Mouse (Mus musculus) liver, embryonic 12.5 days (tissue): ENCODE data around the gene Zbtb3. TPM values are rescaled to one million over a fixed set of nuclear protein-coding genes. Genes with fewer than 3 reads are reported as not detected.

Experiments used
- ATAC-seq: fragments of 200-750 bp; cut with Nextera tagmentation; 2 replicates; pipeline ENCODE4 v1.8.0; 2017; ENCODE audit warnings: moderate number of reproducible peaks, mild to moderate bottlenecking, moderate library complexity
- H3K27ac ChIP-seq: fragments of 300-500 bp; sonication (generic); 2 replicates; pipeline ENCODE4 v1.5.1; 2016; ENCODE audit warnings: mild to moderate bottlenecking
- H3K27me3 ChIP-seq: fragments of 300-500 bp; sonication (generic); replicated peaks from 2 replicates; pipeline ENCODE4 v1.6.1; 2016; ENCODE audit warnings: mild to moderate bottlenecking, moderate library complexity
- H3K36me3 ChIP-seq: fragments of 300-500 bp; sonication (generic); 2 replicates; pipeline ENCODE4 v1.6.1; 2016; ENCODE audit warnings: mild to moderate bottlenecking, moderate library complexity
- H3K4me1 ChIP-seq: fragments of 300-500 bp; sonication (generic); 2 replicates; pipeline ENCODE4 v1.6.1; 2016
- H3K4me2 ChIP-seq: fragments of 300-500 bp; sonication (generic); 2 replicates; pipeline ENCODE4 v1.6.1; 2016; ENCODE audit warnings: mild to moderate bottlenecking, moderate library complexity
- H3K4me3 ChIP-seq: fragments of 300-500 bp; sonication (generic); 2 replicates; pipeline ENCODE4 v1.5.1; 2016; ENCODE audit warnings: mild to moderate bottlenecking, moderate library complexity
- H3K9ac ChIP-seq: fragments of 300-500 bp; sonication (generic); 2 replicates; pipeline ENCODE4 v1.6.1; 2016; ENCODE audit warnings: mild to moderate bottlenecking, moderate library complexity
- H3K9me3 ChIP-seq: fragments of 300-500 bp; sonication (generic); replicated peaks from 2 replicates; pipeline ENCODE4 v1.6.1; 2016; ENCODE audit warnings: mild to moderate bottlenecking, moderate library complexity
- WGBS: fragments of 180-500 bp; shearing (Covaris S2); methylation state at CpG from one replicate; pipeline ENCODE4 v1.1.7; 2016; ENCODE audit not compliant: insufficient replicate concordance; 5-methylcytosine and 5-hydroxymethylcytosine counted together
- polyA plus RNA-seq: library from polyadenylated mRNA; unstranded; fragments of >200 nt; fragmentation: Nextera tagmentation; extraction: Ambion mirVana; gene quantifications from 2 replicates; pipeline ENCODE4 v1.2.1, GENCODE M21; 2016

The Zbtb3 gene
- polyA plus RNA-seq, 1 experiment from 2014 or later: 2.8 TPM

DNA sequence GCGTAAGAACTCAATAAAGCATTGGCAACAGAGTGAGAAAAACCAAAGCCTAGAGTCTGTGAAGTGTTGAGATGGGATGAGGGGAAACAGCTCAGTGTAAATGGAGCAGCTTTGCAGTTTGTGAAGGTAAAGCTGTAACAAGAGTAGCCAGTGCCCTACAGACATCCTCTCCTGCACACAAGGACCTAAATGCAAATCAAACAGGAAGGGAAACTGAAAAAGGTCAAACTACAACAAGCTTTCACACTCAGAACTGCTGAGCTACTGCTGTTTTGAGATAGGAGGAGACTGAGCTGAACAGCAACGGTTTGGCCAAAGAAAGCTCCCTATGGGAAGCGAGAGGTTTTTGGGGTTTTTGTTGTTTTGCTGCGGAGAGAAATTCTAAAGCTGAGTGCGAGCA, 4.5 kb downstream of the Zbtb3 start:
- H3K36me3 ChIP-seq: peaks cover 64% of the 10 kb centered on the region
- 87% methylated on average over 5 of the region's 5 CpGs for WGBS
- H3K4me1 ChIP-seq: peaks cover 21% of the 10 kb centered on the region
- H3K27ac ChIP-seq: peak overlapping the region; percentile 12
- no peak for ATAC-seq
- no peak overlapping the region for H3K4me2 ChIP-seq
- H3K27me3 ChIP-seq: no peaks in the 10 kb centered on the region
- no peak overlapping the region for H3K4me3 ChIP-seq
- no peak overlapping the region for H3K9ac ChIP-seq
- H3K9me3 ChIP-seq: no peaks in the 10 kb centered on the region

GRCm38 (mm10) chr19:8815812-8816211, 13.5 kb downstream of the Zbtb3 start:
- no peak for ATAC-seq
- Histone ChIP-seq H3K4me1 (peaks cover 31% of the 10 kb centered on the region), H3K9me3 (no peaks in the 10 kb centered on the region), H3K9ac (peak overlapping the region; percentile 12; the same call in 1 of the 2 replicates), H3K4me2 (no peak overlapping the region), H3K36me3 (peaks cover 64% of the 10 kb centered on the region), H3K27me3 (no peaks in the 10 kb centered on the region), H3K27ac (no peak overlapping the region), H3K4me3 (no peak overlapping the region)
- WGBS: 84% methylated on average over 11 of the region's 11 CpGs

GRCm38 (mm10) chr19:8817001-8817400, 14.6 kb downstream of the Zbtb3 start:
- peaks cover 34% of the 10 kb centered on the region for H3K4me1 ChIP-seq
- peak overlapping the region; percentile 84 for H3K4me2 ChIP-seq
- H3K9ac ChIP-seq: peak overlapping the region; percentile 14
- ATAC-seq: no peak
- H3K27me3 ChIP-seq: no peaks in the 10 kb centered on the region
- peaks cover 55% of the 10 kb centered on the region for H3K36me3 ChIP-seq
- H3K27ac ChIP-seq: 0 out of 2 replicates have a peak overlapping the region, but pooled peaks have one; percentile 1
- 74% methylated on average over 3 of the region's 3 CpGs for WGBS
- H3K4me3 ChIP-seq: peak overlapping the region; percentile 100; the same call in 1 of the 2 replicates
- no peaks in the 10 kb centered on the region for H3K9me3 ChIP-seq

GRCm38 (mm10) chr19:8818301-8818798, 16.0 kb downstream of the Zbtb3 start:
- H3K4me1 ChIP-seq: peaks cover 47% of the 10 kb centered on the region
- peak overlapping the region; percentile 99 for H3K9ac ChIP-seq
- ATAC-seq: no peak
- H3K4me2 ChIP-seq: peak overlapping the region; percentile 84
- no peaks in the 10 kb centered on the region for H3K27me3 ChIP-seq
- WGBS: 14% methylated on average over 14 of the region's 14 CpGs
- no peaks in the 10 kb centered on the region for H3K9me3 ChIP-seq
- H3K27ac ChIP-seq: peak overlapping the region; percentile 100
- peak overlapping the region; percentile 100 for H3K4me3 ChIP-seq
- peaks cover 55% of the 10 kb centered on the region for H3K36me3 ChIP-seq

DNA sequence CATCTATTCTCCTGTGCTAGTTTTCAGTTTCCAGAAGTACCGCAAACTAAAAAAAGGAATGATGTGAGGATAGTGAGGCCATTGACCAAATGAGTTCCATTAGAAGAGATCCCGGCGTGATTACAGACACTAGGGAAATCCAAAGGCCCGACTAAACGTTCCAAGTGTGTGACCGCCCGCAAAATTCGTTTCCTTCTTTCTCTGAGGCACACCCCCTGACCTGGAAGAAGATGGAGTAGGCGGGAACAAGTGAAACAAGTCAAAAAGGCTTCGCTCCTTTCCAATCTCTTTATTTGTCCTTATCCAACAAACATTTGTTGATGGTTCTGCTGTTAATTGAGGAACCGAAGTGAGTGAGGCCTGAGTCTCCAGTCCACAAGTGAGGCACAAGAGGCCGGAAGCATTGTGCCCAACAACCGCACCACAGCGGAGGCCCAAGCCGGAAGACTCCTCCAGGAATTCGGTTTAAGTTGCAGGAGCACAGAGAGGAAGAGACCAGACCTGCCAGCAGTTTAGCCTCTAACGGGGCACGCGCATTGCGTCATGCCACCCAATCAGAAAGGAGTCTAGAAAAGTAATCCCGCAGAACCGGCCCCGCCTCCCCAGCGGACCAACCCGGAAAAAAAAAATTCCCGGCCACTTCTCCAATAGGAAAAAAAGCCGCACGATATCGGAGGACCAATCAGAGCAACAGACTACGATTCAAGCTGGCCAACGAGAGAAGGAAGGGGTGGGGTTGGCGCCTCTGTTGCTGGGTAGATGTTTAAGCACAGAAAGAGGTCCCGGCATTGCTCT, 16.6 kb downstream of the Zbtb3 start, which contains the start of gene Ttc9c:
Gene Ttc9c (minus strand): TSS at position 533 of the 795 bp plus-strand sequence.
- Histone ChIP-seq H3K36me3 (peaks cover 55% of the 10 kb centered on the region), H3K9me3 (no peaks in the 10 kb centered on the region), H3K27ac (peak within 1 kb of the TSS; percentile 100), H3K4me3 (peak within 1 kb of the TSS; percentile 100), H3K9ac (peak within 1 kb of the TSS; percentile 99), H3K4me1 (peaks cover 47% of the 10 kb centered on the region), H3K4me2 (peak within 1 kb of the TSS; percentile 84), H3K27me3 (no peaks in the 10 kb centered on the region)
- peak; percentile 81 for ATAC-seq
- 1% methylated on average over 33 of the region's 33 CpGs for WGBS

DNA sequence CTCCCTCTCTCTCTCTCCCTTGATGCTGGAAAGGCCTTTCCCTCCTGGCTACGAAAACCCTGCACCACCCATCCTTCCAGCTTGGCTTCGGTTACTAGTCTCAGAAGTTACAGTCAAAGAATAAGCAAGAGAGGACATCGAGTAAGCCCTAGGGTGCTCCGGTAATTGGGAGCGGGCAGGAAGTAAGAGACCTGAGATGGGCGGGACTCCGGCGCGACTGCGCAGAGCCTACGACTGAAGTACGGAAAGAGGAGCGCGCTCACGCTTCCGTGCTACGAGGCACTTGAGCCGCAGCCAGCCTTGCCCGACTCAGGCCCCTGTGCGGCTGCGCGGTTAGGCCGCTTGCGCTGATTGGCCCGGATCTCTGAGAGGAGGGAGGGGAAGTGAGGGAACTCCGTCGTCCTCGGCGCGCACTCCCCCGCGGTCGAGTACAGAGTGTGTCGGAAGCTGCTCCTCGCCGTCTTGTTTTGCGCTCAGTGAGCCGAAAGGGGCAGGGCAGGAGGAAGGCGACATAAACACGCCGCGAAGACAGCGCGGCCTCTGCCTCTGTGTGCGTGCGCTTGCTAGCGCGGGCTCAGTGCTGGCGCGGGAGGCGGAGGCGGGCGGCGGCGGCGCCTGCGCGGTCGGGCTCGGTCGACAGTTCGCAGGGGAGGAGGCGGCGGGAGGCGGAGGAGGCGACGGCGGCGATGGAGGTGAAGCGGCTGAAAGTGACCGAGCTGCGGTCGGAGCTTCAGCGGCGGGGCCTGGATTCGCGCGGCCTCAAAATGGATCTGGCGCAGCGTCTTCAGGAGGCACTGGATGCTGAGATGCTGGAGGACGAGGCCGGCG, 17.5 kb downstream of the Zbtb3 start, which contains the start of gene Hnrnpul2:
Gene Hnrnpul2 (plus strand): TSS at position 415 of the 828 bp plus-strand sequence.
- no peaks in the 10 kb centered on the region for H3K9me3 ChIP-seq
- H3K9ac ChIP-seq: peak within 1 kb of the TSS; percentile 99
- peak within 1 kb of the TSS; percentile 100 for H3K4me3 ChIP-seq
- H3K4me2 ChIP-seq: peak within 1 kb of the TSS; percentile 84
- ATAC-seq: peak; percentile 92
- H3K4me1 ChIP-seq: peaks cover 47% of the 10 kb centered on the region
- H3K36me3 ChIP-seq: peaks cover 56% of the 10 kb centered on the region
- H3K27me3 ChIP-seq: no peaks in the 10 kb centered on the region
- under 1% methylated on average over 83 of the region's 83 CpGs for WGBS
- H3K27ac ChIP-seq: peak within 1 kb of the TSS; percentile 100

DNA sequence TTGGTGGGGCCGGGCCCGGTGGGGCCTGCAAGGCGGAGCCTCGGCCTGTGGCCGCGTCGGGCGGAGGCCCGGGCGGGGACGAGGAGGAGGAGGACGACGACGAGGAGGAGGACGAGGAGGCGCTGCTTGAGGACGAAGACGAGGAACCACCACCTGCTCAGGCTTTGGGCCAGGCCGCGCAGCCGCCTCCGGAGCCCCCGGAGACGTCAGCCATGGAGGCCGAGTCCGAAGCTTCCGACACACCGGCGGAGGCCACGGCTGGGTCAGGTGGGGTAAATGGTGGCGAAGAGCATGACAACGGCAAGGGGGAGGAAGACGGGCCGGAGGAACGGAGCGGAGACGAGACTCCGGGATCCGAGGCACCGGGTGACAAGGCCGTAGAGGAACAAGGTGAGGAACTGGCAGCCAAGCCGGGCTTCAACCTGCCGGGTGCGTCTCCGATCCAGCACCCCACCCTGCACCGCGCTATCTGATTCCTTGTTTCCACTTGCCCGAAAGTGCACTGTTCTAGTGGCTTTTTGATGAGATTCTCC, 18.1 kb downstream of the Zbtb3 start:
- Histone ChIP-seq H3K27me3 (no peaks in the 10 kb centered on the region), H3K4me3 (peak overlapping the region; percentile 100), H3K36me3 (peaks cover 56% of the 10 kb centered on the region), H3K4me2 (peak overlapping the region; percentile 84), H3K27ac (peak overlapping the region; percentile 100), H3K9ac (peak overlapping the region; percentile 99), H3K9me3 (no peaks in the 10 kb centered on the region), H3K4me1 (peaks cover 47% of the 10 kb centered on the region)
- peak; percentile 63 for ATAC-seq
- WGBS: under 1% methylated on average over 48 of the region's 48 CpGs

DNA sequence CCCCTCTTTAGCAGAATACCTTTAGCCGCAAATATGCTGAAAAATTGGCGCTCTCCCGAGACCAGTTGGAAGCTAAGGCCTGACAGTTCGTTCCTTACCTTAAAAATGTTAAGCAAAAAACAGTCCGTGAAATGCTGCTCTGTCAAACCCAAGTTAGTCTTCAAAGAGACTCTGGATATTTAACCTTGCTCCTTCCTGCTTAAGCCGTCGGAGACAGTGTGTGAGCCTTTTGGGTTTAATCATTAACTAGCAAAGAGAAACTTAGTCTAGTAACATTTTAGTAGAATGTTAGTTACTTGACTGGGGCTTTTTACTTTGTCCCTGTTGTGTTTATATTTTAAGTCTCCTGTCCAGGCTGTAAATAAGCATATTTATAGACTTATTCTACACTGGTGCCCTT, 18.8 kb downstream of the Zbtb3 start:
- no peak for ATAC-seq
- Histone ChIP-seq H3K4me2 (peak overlapping the region; percentile 84), H3K9ac (peak overlapping the region; percentile 99), H3K27me3 (no peaks in the 10 kb centered on the region), H3K9me3 (no peaks in the 10 kb centered on the region), H3K4me1 (peaks cover 43% of the 10 kb centered on the region), H3K36me3 (peaks cover 55% of the 10 kb centered on the region), H3K27ac (peak overlapping the region; percentile 100), H3K4me3 (peak overlapping the region; percentile 100)
- under 1% methylated on average over 7 of the region's 7 CpGs for WGBS

GRCm38 (mm10) chr19:8822696-8823095, 20.3 kb downstream of the Zbtb3 start:
- Histone ChIP-seq H3K4me3 (peak overlapping the region; percentile 100), H3K9ac (peak overlapping the region; percentile 99), H3K27me3 (no peaks in the 10 kb centered on the region), H3K4me2 (peak overlapping the region; percentile 84), H3K4me1 (peaks cover 29% of the 10 kb centered on the region), H3K36me3 (peaks cover 59% of the 10 kb centered on the region), H3K9me3 (no peaks in the 10 kb centered on the region), H3K27ac (no peak overlapping the region)
- WGBS: 83% methylated on average over 8 of the region's 8 CpGs
- no peak for ATAC-seq

DNA sequence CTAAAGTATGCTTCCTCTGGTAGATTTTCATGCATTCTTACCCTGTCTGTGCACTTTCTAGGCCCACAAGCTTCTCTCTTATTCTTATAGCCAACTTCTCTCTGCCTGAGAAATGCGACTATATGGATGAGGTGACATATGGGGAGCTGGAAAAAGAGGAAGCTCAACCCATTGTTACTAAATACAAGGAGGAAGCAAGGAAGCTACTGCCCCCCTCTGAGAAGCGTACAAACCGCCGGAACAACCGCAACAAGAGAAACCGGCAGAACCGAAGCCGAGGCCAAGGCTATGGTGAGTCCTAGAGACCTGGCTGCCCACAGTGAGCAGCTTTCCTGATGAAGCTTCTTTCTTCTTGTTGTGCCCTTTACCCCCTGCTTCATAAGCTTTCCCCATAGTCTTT, 27.3 kb downstream of the Zbtb3 start, which contains the start of gene AC129217.1:
Gene AC129217.1 (plus strand): TSS at position 114 of the 400 bp plus-strand sequence.
- no peak for ATAC-seq
- Histone ChIP-seq H3K27ac (no peak within 1 kb of the TSS), H3K27me3 (no peaks in the 10 kb centered on the region), H3K4me2 (no peak within 1 kb of the TSS), H3K36me3 (peaks cover 99% of the 10 kb centered on the region), H3K4me3 (no peak within 1 kb of the TSS), H3K9me3 (no peaks in the 10 kb centered on the region), H3K4me1 (peaks cover 10% of the 10 kb centered on the region; the same call in 1 of the 2 replicates), H3K9ac (no peak within 1 kb of the TSS)
- WGBS: 57% methylated on average over 8 of the region's 8 CpGs

GRCm38 (mm10) chr19:8830664-8831063, 28.3 kb downstream of the Zbtb3 start:
- WGBS: 95% methylated on average over 8 of the region's 8 CpGs
- H3K27me3 ChIP-seq: no peaks in the 10 kb centered on the region

More at GRCm38 (mm10) chr19:8830664-8831063, 28.3 kb downstream of the Zbtb3 start:
- Histone ChIP-seq H3K4me1 (peaks cover 10% of the 10 kb centered on the region; the same call in 1 of the 2 replicates), H3K9me3 (no peaks in the 10 kb centered on the region), H3K27ac (no peak overlapping the region), H3K4me2 (no peak overlapping the region), H3K36me3 (peaks cover 100% of the 10 kb centered on the region), H3K9ac (no peak overlapping the region), H3K4me3 (no peak overlapping the region)
- no peak for ATAC-seq
